Comparison of ENCODE assay signal across 21 mouse cellular contexts in the genomic region with DNA sequence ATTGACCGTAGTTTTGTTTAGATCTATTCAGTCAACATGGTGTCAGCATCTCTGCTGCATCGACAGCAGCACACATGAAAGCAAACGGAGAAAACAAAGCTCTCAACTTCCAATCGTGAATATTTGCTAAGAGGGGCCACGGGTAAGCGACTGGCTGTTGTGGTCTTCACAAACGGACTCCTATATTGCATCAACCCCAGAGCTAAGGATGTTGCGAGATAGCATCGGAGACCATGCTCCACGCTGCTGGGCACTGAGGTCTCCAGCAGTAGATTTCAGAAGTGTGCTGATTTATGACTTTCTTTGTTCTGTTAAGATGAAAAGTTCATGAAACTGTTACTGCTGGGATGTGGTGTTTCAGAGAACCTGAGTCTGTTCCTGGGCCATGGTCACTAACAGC. TPM values are rescaled to one million over a fixed set of nuclear protein-coding genes. Genes with fewer than 3 reads are reported as not detected.
"Had no signal": no experiment of that assay in that cellular context is flagged by ENCODE, and none has a peak within 500 bp of the region (broad histone marks: within the 10 kb centered on the region; RNA-seq: fewer than 3 reads in every experiment).

No protein-coding gene starts in this region.

- DNase-seq: left cerebral cortex, postnatal 4 days; liver; liver, embryonic 13.5 days; liver, postnatal 0 days; lung, adult 18-20 months; lung, adult 2 months; lung, embryonic 14.5 days; lung, postnatal 10 days; lung, postnatal 14 days; lung, postnatal 36 days; lung, postnatal 4 days; midbrain, embryonic 14.5 days had no signal

- ATAC-seq: liver, embryonic 12.5 days; liver, postnatal 0 days; lung, postnatal 0 days; midbrain, embryonic 13.5 days; midbrain, embryonic 15.5 days; midbrain, embryonic 16.5 days had no signal

RNA-seq across cellular contexts. Expression of gene Bcas1, which starts 54.3 kb away (rescaled TPM):
- total RNA-seq: liver, adult 2 months; megakaryocyte, adult 5-6 weeks; megakaryocyte-erythroid progenitor cell, adult 5-6 weeks had no signal
- polyA plus RNA-seq: macrophage had no signal
